Mouse (Mus musculus): ENCODE results near the gene Pik3ip1. TPM values are rescaled to one million over a fixed set of nuclear protein-coding genes. Genes with fewer than 3 reads are reported as not detected.

The Pik3ip1 gene
- polyA plus RNA-seq (2014; fragmentation: Illumina TruSeq; extraction: RNeasy Lipid Tissue Mini Kit (QIAGEN cat#74804); ENCODE audit: low read depth, low replicate concordance): 22.2 TPM

GRCm38 (mm10) chr11:3329891-3330451, at the start of gene Pik3ip1:
Pik3ip1 (plus strand) TSS chr11:3330401.

GRCm38 (mm10) chr11:3288521-3289301, 41.5 kb upstream of the Pik3ip1 start, which contains the start of gene Patz1:
Patz1 (plus strand) TSS chr11:3288874.

Other genes with a start within 250 kb of the Pik3ip1 start
- 27.2 TPM for gene Sfi1, start 136.9 kb upstream of the Pik3ip1 start, polyA plus RNA-seq (2014; fragmentation: Illumina TruSeq; extraction: RNeasy Lipid Tissue Mini Kit (QIAGEN cat#74804); ENCODE audit: low read depth, low replicate concordance)
- gene Eif4enif1, start 128.0 kb upstream of the Pik3ip1 start, polyA plus RNA-seq (2014; fragmentation: Illumina TruSeq; extraction: RNeasy Lipid Tissue Mini Kit (QIAGEN cat#74804); ENCODE audit: low read depth, low replicate concordance): 33.9 TPM
- 67.9 TPM for gene Drg1, start 64.0 kb upstream of the Pik3ip1 start, polyA plus RNA-seq (2014; fragmentation: Illumina TruSeq; extraction: RNeasy Lipid Tissue Mini Kit (QIAGEN cat#74804); ENCODE audit: low read depth, low replicate concordance)
- 37.4 TPM for gene Patz1, start 41.5 kb upstream of the Pik3ip1 start, polyA plus RNA-seq (2014; fragmentation: Illumina TruSeq; extraction: RNeasy Lipid Tissue Mini Kit (QIAGEN cat#74804); ENCODE audit: low read depth, low replicate concordance)
- gene Limk2, start 78.8 kb downstream of the Pik3ip1 start, polyA plus RNA-seq (2014; fragmentation: Illumina TruSeq; extraction: RNeasy Lipid Tissue Mini Kit (QIAGEN cat#74804); ENCODE audit: low read depth, low replicate concordance): 53.4 TPM
- 30.8 TPM for gene Rnf185, start 122.0 kb downstream of the Pik3ip1 start, polyA plus RNA-seq (2014; fragmentation: Illumina TruSeq; extraction: RNeasy Lipid Tissue Mini Kit (QIAGEN cat#74804); ENCODE audit: low read depth, low replicate concordance)
- gene Pla2g3, start 157.9 kb downstream of the Pik3ip1 start, polyA plus RNA-seq (2014; fragmentation: Illumina TruSeq; extraction: RNeasy Lipid Tissue Mini Kit (QIAGEN cat#74804); ENCODE audit: low read depth, low replicate concordance): 1.1 TPM
- 2.9 TPM for gene Inpp5j, start 174.4 kb downstream of the Pik3ip1 start, polyA plus RNA-seq (2014; fragmentation: Illumina TruSeq; extraction: RNeasy Lipid Tissue Mini Kit (QIAGEN cat#74804); ENCODE audit: low read depth, low replicate concordance)
- gene Selenom, start 184.3 kb downstream of the Pik3ip1 start, polyA plus RNA-seq (2014; fragmentation: Illumina TruSeq; extraction: RNeasy Lipid Tissue Mini Kit (QIAGEN cat#74804); ENCODE audit: low read depth, low replicate concordance): 56.9 TPM
- 38.2 TPM for gene Smtn, start 210.2 kb downstream of the Pik3ip1 start, polyA plus RNA-seq (2014; fragmentation: Illumina TruSeq; extraction: RNeasy Lipid Tissue Mini Kit (QIAGEN cat#74804); ENCODE audit: low read depth, low replicate concordance)

Measured in adipose tissue, adult 10 weeks (tissue).